Mouse (Mus musculus): ENCODE results near the gene Kbtbd4.

Gene Kbtbd4

GRCm38 (mm10) chr2:90904076-90904855 lies at the start of gene Kbtbd4, which contains the start of gene Ndufs3:
Kbtbd4 (plus strand) TSS chr2:90904740.
Ndufs3 (minus strand) TSS chr2:90904827.
- peak; percentile 87 to 91 for DNase-seq (ENCODE audit: low spot score in 2 of 2)

- no peak for DNase-seq (ENCODE audit: low spot score in 2 of 2)
Measured at GRCm38 (mm10) chr2:90861486-90861885, 43.1 kb upstream of the Kbtbd4 start.

- no peak for DNase-seq (ENCODE audit: low spot score in 2 of 2)
Measured at GRCm38 (mm10) chr2:90864184-90864583, 40.4 kb upstream of the Kbtbd4 start.

- peak; percentile 79 to 89 for DNase-seq (ENCODE audit: low spot score in 2 of 2)
Measured at GRCm38 (mm10) chr2:90866524-90866923, 38.0 kb upstream of the Kbtbd4 start.

GRCm38 (mm10) chr2:90870136-90870601 lies 34.4 kb upstream of the Kbtbd4 start:
- peak in 1 of 2 experiments; percentile 30 for DNase-seq (ENCODE audit: low spot score in 2 of 2)

- DNase-seq (ENCODE audit: low spot score in 2 of 2) = no peak
Measured at GRCm38 (mm10) chr2:90871180-90871961, 33.2 kb upstream of the Kbtbd4 start.

- no peak for DNase-seq (ENCODE audit: low spot score in 2 of 2)
Measured at GRCm38 (mm10) chr2:90874025-90874424, 30.5 kb upstream of the Kbtbd4 start.

GRCm38 (mm10) chr2:90875239-90875638 lies 29.3 kb upstream of the Kbtbd4 start:
- no peak for DNase-seq (ENCODE audit: low spot score in 2 of 2)

GRCm38 (mm10) chr2:90877584-90878259 lies 26.8 kb upstream of the Kbtbd4 start:
- no peak for DNase-seq (ENCODE audit: low spot score in 2 of 2)

- DNase-seq (ENCODE audit: low spot score in 2 of 2) = no peak
Measured at GRCm38 (mm10) chr2:90879419-90879818, 25.1 kb upstream of the Kbtbd4 start.

- no peak for DNase-seq (ENCODE audit: low spot score in 2 of 2)
Measured at GRCm38 (mm10) chr2:90880144-90880785, 24.3 kb upstream of the Kbtbd4 start.

- DNase-seq (ENCODE audit: low spot score in 2 of 2) = no peak
Measured at GRCm38 (mm10) chr2:90881824-90882223, 22.7 kb upstream of the Kbtbd4 start.

GRCm38 (mm10) chr2:90885218-90886041 lies 19.1 kb upstream of the Kbtbd4 start, which contains the start of gene C1qtnf4:
C1qtnf4 (plus strand) TSS chr2:90885860.
- DNase-seq (ENCODE audit: low spot score in 2 of 2) = no peak

GRCm38 (mm10) chr2:90886436-90886835 lies 18.1 kb upstream of the Kbtbd4 start:
- DNase-seq (ENCODE audit: low spot score in 2 of 2) = no peak

GRCm38 (mm10) chr2:90887627-90888026 lies 16.9 kb upstream of the Kbtbd4 start:
- no peak for DNase-seq (ENCODE audit: low spot score in 2 of 2)

GRCm38 (mm10) chr2:90889550-90890548 lies 14.7 kb upstream of the Kbtbd4 start:
- peak; percentile 55 to 69 for DNase-seq (ENCODE audit: low spot score in 2 of 2)

GRCm38 (mm10) chr2:90893673-90894298 lies 10.8 kb upstream of the Kbtbd4 start:
- peak; percentile 22 to 33 for DNase-seq (ENCODE audit: low spot score in 2 of 2)

- DNase-seq (ENCODE audit: low spot score in 2 of 2) = peak in 1 of 2 experiments; percentile 28
Measured at GRCm38 (mm10) chr2:90894299-90894677, 10.3 kb upstream of the Kbtbd4 start.

- no peak for DNase-seq (ENCODE audit: low spot score in 2 of 2)
Measured at GRCm38 (mm10) chr2:90903398-90903797, 1.1 kb upstream of the Kbtbd4 start.
